Mouse (Mus musculus): ENCODE data around the gene Taok2. TPM values are rescaled to one million over a fixed set of nuclear protein-coding genes. Genes with fewer than 3 reads are reported as not detected.
A peak's percentile ranks its signal among the peaks of the same experiment; 100 is the strongest.

The Taok2 gene
- polyA plus RNA-seq, 1 experiment from 2014 or later: 66.6 TPM

DNA sequence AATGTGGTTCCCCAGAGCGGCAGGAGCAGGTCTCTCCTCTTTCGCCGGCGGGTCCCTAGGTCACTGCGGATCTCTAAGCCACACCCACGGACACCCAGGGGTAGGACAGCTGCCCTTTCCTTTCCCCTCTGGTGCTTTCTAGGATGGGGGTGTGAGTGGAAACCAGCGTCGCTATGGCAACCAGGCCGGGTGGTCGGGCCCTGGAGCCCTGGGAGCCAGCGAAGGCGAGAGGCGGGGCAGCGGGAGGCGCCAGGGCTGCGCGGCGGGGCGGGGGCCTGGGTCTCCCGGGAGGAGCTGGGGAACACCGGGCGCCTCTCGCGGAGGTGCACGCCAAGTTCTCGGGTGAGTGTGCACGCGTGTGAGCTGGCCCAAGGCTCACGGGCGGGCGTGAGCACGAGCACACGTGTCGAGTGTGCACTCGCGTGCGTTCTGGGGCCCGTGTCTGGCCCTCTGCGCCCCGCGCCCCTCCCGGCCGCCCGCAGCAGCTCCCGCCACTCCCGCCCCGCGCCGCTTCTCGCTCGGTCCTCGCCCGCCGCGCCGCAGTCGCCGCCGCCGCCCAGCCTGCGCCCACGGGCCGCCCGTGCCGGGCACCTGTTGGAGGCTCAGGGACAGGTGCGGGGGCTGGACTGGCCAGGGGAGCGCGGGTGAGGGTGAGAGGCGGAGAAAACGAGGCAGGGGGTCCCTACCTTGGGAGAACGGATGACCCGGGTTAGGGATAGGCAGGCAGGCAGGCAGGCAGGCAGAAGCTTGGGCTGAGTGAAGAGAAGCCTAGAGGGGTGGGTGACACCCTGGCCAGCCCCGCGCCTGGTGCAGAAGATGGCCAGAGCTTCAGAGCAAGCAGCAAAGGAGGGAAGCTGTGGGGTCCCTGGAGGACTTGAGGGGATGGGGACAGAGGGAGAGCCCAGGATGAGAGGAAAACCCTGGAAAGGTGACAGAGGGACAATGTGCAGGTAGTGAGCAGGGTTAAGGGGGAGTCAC lies 36.8 kb downstream of the Taok2 start:
- peak; percentile 53 for ATAC-seq (ENCODE audit: low FRiP score)
- peaks cover 44% of the 10 kb centered on the region for H3K27me3 ChIP-seq
- H3K4me2 ChIP-seq (replicated peaks): peak overlapping the region; percentile 100
- no peaks in the 10 kb centered on the region for H3K9me3 ChIP-seq (replicated peaks)
- H3K9ac ChIP-seq: peak overlapping the region; percentile 78
- H3K4me1 ChIP-seq: peaks cover 23% of the 10 kb centered on the region
- peak overlapping the region; percentile 59 for H3K4me3 ChIP-seq
- WGBS: under 1% methylated on average over 60 of the region's 74 CpGs
- H3K27ac ChIP-seq: no peak overlapping the region
- H3K36me3 ChIP-seq: peaks cover 12% of the 10 kb centered on the region

DNA sequence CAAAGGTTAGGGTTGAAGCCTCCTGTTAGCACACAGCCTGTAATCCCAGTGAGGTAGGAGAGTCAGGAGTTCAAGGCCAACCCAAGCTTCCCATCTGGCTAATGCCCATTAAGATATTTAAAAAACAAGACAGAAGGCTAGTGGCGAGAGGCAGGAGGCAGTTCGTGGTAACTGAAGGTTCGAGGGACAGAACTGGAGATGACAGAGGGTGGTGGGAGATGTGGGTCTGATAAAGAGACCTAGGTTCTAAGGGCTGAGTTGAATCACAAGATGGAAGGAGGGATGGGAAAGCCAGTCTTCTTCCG lies 37.4 kb downstream of the Taok2 start, which contains the start of gene Doc2a:
TSS of gene Doc2a (plus strand) at position 301 of the 305 bp plus-strand sequence.
- H3K9me3 ChIP-seq (replicated peaks): no peaks in the 10 kb centered on the region
- H3K4me3 ChIP-seq: peak within 1 kb of the TSS; percentile 59
- H3K9ac ChIP-seq: peak within 1 kb of the TSS; percentile 78
- WGBS: 20% methylated on average over 4 of the region's 4 CpGs
- H3K4me1 ChIP-seq: peaks cover 23% of the 10 kb centered on the region
- no peak for ATAC-seq (ENCODE audit: low FRiP score)
- peaks cover 6% of the 10 kb centered on the region for H3K36me3 ChIP-seq
- H3K27ac ChIP-seq: no peak within 1 kb of the TSS
- peaks cover 44% of the 10 kb centered on the region for H3K27me3 ChIP-seq
- H3K4me2 ChIP-seq (replicated peaks): peak within 1 kb of the TSS; percentile 100

DNA sequence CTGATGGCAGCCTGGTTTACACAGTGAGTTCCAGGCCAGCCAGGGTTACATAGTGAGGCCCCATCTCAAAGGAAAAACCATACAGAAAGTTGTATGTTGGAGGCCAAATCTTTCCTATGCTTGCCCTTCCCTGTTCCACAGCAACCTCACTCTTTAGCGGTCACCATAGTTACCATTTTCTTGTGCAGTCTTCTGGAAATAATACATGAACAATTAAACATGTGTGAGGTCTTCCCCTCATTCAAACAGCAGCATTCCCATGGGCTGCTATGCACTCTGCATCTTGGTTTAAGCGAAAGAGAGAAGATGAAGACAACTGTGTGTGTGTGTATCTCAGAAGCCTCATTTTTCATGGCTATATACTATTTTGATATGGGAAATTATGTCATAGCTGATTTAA lies 39.0 kb downstream of the Taok2 start:
- Histone ChIP-seq H3K9ac (no peak overlapping the region), H3K36me3 (no peaks in the 10 kb centered on the region), H3K27me3 (peaks cover 39% of the 10 kb centered on the region), H3K27ac (no peak overlapping the region), H3K4me1 (peaks cover 19% of the 10 kb centered on the region), H3K4me2 (replicated peaks) (no peak overlapping the region), H3K4me3 (no peak overlapping the region), H3K9me3 (replicated peaks) (no peaks in the 10 kb centered on the region)
- WGBS: 47% methylated on average over 2 of the region's 2 CpGs
- no peak for ATAC-seq (ENCODE audit: low FRiP score)

DNA sequence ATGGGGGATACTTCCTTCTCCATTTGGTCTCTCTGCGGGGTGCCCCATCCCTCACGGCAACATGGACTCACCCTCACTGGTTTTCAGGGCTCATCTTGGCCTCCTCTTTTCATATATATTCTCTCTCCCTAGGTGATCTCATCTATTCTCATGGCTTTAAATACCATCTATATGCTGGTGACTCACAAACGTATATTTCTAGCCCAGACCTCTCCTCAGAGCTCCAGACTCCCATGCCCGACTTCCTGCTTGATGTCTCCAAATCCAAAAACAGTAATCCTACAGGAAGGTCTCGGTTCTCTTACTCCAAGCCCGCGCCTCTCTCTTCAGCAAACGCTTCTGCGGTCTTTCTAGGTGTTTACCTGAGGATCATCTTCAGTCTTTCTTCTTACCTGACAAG lies 41.2 kb downstream of the Taok2 start:
- H3K36me3 ChIP-seq: no peaks in the 10 kb centered on the region
- no peaks in the 10 kb centered on the region for H3K9me3 ChIP-seq (replicated peaks)
- H3K4me3 ChIP-seq: no peak overlapping the region
- no peak for ATAC-seq (ENCODE audit: low FRiP score)
- H3K27ac ChIP-seq: no peak overlapping the region
- WGBS: 78% methylated on average over 9 of the region's 9 CpGs
- H3K4me2 ChIP-seq (replicated peaks): no peak overlapping the region
- no peak overlapping the region for H3K9ac ChIP-seq
- H3K4me1 ChIP-seq: peaks cover 10% of the 10 kb centered on the region
- peaks cover 17% of the 10 kb centered on the region for H3K27me3 ChIP-seq

DNA sequence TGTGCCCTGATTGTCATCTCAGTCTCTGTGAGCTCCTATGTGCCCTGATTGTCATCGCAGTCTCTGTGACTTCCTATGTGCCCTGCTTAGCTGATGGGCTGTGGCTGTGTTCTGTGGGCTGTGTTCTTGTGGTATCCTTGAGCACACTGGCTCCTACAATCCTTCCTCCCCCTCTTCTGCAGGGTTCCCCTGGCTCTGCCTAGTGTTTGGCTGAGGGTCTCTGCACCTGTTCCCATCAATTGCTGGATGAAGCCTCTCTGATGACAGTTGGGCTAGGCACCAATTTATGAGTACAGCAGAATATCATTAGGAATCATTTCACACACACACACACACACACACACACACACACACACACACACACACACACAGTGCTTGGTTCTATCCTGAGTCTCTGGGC lies 51.2 kb downstream of the Taok2 start:
- no peak for ATAC-seq (ENCODE audit: low FRiP score)
- Histone ChIP-seq H3K9ac (no peak overlapping the region), H3K36me3 (no peaks in the 10 kb centered on the region), H3K4me2 (replicated peaks) (no peak overlapping the region), H3K4me1 (peaks cover 22% of the 10 kb centered on the region), H3K4me3 (no peak overlapping the region), H3K27ac (no peak overlapping the region), H3K27me3 (no peaks in the 10 kb centered on the region; the same call in 1 of the 2 replicates), H3K9me3 (replicated peaks) (no peaks in the 10 kb centered on the region)
- WGBS: 90% methylated on average over 1 of the region's 1 CpGs

DNA sequence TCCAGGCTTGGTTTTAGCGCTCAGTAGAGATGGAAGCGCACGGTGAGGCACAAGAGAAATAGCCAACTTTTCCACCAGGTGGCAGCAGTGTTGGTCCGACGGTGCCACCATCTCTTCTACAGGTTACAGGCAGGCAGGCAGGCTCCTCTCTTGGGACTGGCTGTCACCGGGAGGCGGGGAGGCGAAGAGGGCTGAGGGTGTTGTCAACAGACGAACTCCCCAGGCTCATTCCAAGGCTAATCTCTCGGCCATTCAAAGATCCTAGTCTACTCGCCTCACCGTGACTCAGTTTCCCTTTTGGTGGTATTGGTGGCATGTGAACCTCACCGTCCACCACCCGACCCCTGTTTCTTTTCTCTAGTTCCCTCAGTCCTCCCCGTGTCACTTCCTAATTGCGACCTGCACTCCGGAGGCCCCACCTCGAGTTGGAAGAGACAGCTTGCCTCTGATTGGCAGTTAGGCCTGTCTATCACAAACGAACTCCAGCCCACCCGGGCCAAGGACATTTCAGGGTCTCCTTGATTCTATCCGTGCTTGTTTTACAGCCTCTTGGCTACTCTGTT lies 52.4 kb downstream of the Taok2 start:
- under 1% methylated on average over 21 of the region's 21 CpGs for WGBS
- peak; percentile 82 for ATAC-seq (ENCODE audit: low FRiP score)
- no peaks in the 10 kb centered on the region for H3K9me3 ChIP-seq (replicated peaks)
- no peaks in the 10 kb centered on the region for H3K36me3 ChIP-seq
- no peaks in the 10 kb centered on the region; the same call in 1 of the 2 replicates for H3K27me3 ChIP-seq
- H3K4me2 ChIP-seq (replicated peaks): peak overlapping the region; percentile 53
- peak overlapping the region; percentile 27 for H3K4me3 ChIP-seq
- peaks cover 22% of the 10 kb centered on the region for H3K4me1 ChIP-seq
- H3K27ac ChIP-seq: no peak overlapping the region
- H3K9ac ChIP-seq: 0 out of 2 replicates have a peak overlapping the region, but pooled peaks have one; percentile 15

DNA sequence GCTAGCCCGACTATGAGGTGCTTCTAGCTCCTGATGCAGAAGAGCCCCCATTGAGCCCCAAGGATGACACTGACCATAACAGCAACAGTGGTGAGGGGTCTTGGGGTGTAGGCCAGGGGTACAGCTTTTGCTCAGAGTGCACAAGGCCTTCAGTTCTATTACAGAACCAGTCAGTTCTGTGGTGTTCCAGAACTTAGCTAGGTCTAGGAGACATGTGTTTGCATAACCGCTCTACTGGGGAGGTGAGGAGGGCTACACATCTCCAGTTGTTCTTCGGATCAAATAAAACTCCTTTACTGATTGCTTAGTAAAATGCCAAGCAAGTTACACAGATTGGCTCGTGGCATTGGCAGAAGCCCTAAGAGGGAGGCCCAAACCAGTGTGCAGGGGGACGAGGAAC lies 53.0 kb downstream of the Taok2 start, which contains the start of gene 4930451I11Rik:
TSS of gene 4930451I11Rik (minus strand) at position 101 of the 400 bp plus-strand sequence.
- peak; percentile 19; the same call in 1 of the 2 replicates for ATAC-seq (ENCODE audit: low FRiP score)
- no peak within 1 kb of the TSS for H3K27ac ChIP-seq
- peak within 1 kb of the TSS; percentile 53 for H3K4me2 ChIP-seq (replicated peaks)
- no peaks in the 10 kb centered on the region for H3K9me3 ChIP-seq (replicated peaks)
- WGBS: 59% methylated on average over 5 of the region's 5 CpGs
- 0 out of 2 replicates have a peak within 1 kb of the TSS, but pooled peaks have one; percentile 15 for H3K9ac ChIP-seq
- peak within 1 kb of the TSS; percentile 27 for H3K4me3 ChIP-seq
- H3K36me3 ChIP-seq: no peaks in the 10 kb centered on the region
- H3K27me3 ChIP-seq: no peaks in the 10 kb centered on the region; the same call in 1 of the 2 replicates
- peaks cover 22% of the 10 kb centered on the region for H3K4me1 ChIP-seq

DNA sequence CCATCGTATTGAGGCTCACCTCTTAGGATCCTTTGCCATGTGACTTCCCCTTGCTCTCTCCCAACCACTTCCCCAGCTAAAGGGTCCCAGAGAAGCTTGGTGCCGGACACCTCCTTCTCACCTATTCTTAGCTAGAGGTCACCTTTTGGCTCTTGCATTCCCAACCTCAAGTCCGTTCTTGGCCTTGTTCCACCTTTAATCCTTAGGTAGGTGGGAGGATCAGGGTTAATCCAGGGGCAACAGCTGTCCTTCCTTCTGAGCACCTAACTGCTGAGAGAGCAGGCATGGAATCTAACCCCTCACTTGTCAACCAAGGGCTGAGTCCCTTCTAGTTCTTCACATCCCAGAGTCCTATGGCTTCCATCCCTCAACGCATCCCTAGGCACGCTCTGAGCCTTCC lies 58.6 kb downstream of the Taok2 start:
- no peaks in the 10 kb centered on the region for H3K36me3 ChIP-seq
- peaks cover 38% of the 10 kb centered on the region for H3K4me1 ChIP-seq
- peak overlapping the region; percentile 71; the same call in 1 of the 2 replicates for H3K4me2 ChIP-seq (replicated peaks)
- ATAC-seq (ENCODE audit: low FRiP score): no peak
- no peak overlapping the region for H3K4me3 ChIP-seq
- peaks cover 25% of the 10 kb centered on the region for H3K27me3 ChIP-seq
- H3K27ac ChIP-seq: no peak overlapping the region
- WGBS: 78% methylated on average over 5 of the region's 5 CpGs
- no peak overlapping the region for H3K9ac ChIP-seq
- H3K9me3 ChIP-seq (replicated peaks): no peaks in the 10 kb centered on the region

DNA sequence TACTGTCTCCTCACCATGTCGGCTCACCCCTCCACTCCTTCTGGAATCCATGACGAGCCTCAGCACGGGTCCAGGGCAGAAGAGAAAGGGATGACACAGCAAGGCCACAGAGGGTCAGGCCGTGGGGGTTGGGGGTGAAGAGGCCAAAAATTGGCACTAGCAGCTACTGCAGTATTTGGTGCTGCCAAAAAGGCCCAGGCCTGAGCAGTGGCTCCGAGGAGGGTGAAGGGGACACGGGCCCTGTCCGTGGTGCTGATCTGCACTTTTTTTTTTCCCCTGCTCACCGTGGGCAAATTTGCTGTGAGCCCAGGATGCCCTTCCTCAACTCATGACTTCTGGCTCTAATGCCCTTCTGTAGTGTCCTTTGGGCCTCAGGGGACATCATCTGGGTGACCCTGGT lies 59.1 kb downstream of the Taok2 start:
- H3K4me1 ChIP-seq: peaks cover 38% of the 10 kb centered on the region
- no peak for ATAC-seq (ENCODE audit: low FRiP score)
- peaks cover 25% of the 10 kb centered on the region for H3K27me3 ChIP-seq
- WGBS: 24% methylated on average over 8 of the region's 8 CpGs
- no peak overlapping the region for H3K27ac ChIP-seq
- H3K4me2 ChIP-seq (replicated peaks): peak overlapping the region; percentile 71
- H3K9me3 ChIP-seq (replicated peaks): no peaks in the 10 kb centered on the region
- 0 out of 2 replicates have a peak overlapping the region, but pooled peaks have one; percentile 59 for H3K4me3 ChIP-seq
- no peaks in the 10 kb centered on the region for H3K36me3 ChIP-seq
- 0 out of 2 replicates have a peak overlapping the region, but pooled peaks have one; percentile 14 for H3K9ac ChIP-seq

DNA sequence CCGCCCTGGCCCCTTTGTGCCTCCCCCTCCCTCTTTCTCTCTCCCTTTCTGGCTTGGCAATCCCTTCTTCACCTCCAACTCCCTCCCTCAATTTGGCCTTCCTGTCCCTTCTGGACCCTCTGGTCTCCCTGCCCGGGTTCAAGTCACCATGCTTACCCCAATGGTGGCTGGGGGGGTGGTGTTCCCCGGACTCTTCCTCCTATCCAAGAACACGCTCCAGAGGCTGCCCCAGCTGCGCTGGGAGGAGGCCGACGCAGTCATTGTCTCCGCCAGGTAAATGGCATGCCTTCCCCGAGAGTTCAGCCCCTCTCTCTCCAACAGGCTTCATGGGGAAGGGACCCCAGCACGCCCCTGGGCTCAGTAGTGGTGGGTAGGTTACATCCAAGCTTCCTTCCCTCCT lies 60.6 kb downstream of the Taok2 start:
- Histone ChIP-seq H3K4me1 (peaks cover 26% of the 10 kb centered on the region), H3K4me3 (peak overlapping the region; percentile 59), H3K27ac (peak overlapping the region; percentile 91), H3K9ac (peak overlapping the region; percentile 84), H3K27me3 (peaks cover 25% of the 10 kb centered on the region), H3K4me2 (replicated peaks) (peak overlapping the region; percentile 71), H3K9me3 (replicated peaks) (no peaks in the 10 kb centered on the region), H3K36me3 (no peaks in the 10 kb centered on the region)
- WGBS: 10% methylated on average over 10 of the region's 10 CpGs
- ATAC-seq (ENCODE audit: low FRiP score): peak; percentile 12; the same call in 1 of the 2 replicates

DNA sequence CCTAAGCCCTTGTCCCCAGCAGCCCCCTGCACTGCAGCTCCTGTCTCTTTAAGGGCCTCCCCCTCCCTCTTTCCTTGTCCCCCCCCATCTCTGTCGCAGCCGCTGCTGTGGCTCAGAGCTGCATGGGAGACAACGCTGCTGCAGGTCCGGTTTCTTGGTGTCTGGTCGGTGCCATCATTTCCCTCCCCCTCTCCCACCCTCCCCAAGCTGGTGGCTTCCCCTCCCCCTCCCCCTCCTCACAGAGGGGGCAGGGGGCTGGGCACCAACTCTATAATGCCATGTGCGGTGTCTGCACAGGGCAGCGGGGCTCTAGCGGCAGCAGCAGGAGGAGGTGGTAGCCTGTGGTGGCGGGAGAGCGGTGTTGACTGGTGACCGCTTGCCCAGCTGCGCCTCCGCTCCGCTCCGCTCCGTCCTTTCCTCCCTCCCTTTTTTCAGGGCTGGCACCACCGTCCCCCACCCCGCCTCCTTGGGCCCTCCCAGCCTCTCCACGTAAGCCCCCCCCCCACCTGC lies 61.2 kb downstream of the Taok2 start:
- H3K4me3 ChIP-seq: peak overlapping the region; percentile 59
- H3K9me3 ChIP-seq (replicated peaks): no peaks in the 10 kb centered on the region
- H3K4me1 ChIP-seq: peaks cover 26% of the 10 kb centered on the region
- peak overlapping the region; percentile 91 for H3K27ac ChIP-seq
- peak overlapping the region; percentile 71 for H3K4me2 ChIP-seq (replicated peaks)
- no peaks in the 10 kb centered on the region for H3K36me3 ChIP-seq
- peaks cover 25% of the 10 kb centered on the region for H3K27me3 ChIP-seq
- ATAC-seq (ENCODE audit: low FRiP score): peak; percentile 77
- WGBS: 1% methylated on average over 14 of the region's 19 CpGs
- peak overlapping the region; percentile 84 for H3K9ac ChIP-seq

DNA sequence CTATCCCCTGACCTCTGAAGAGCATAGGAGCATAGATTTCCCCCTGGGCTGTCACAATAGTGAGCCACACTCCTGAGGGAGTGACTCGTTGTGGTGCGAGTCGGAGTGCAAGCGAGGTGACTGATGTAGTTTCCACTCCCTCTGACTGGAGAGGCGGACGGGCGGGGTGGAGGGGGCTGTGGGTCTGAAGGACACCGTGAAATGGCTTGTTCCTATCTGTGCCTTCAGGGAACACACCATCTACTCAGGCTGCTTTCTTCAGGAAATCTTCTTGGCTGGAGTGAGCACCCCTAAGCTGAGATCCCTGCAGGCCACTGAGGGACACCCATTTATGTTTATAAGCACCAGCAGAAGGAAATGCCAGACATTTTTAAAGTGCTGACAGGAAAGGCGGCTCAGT lies 61.8 kb downstream of the Taok2 start:
- Histone ChIP-seq H3K9me3 (replicated peaks) (no peaks in the 10 kb centered on the region), H3K27ac (peak overlapping the region; percentile 91), H3K9ac (peak overlapping the region; percentile 84), H3K4me2 (replicated peaks) (peak overlapping the region; percentile 71), H3K4me3 (peak overlapping the region; percentile 59), H3K36me3 (no peaks in the 10 kb centered on the region), H3K27me3 (peaks cover 25% of the 10 kb centered on the region), H3K4me1 (peaks cover 26% of the 10 kb centered on the region)
- WGBS: 5% methylated on average over 9 of the region's 9 CpGs
- peak; percentile 45 for ATAC-seq (ENCODE audit: low FRiP score)
